Mouse (Mus musculus) left cerebral cortex, postnatal 4 days (tissue): ENCODE measurements around the gene Sept8. TPM values are rescaled to one million over a fixed set of nuclear protein-coding genes. Genes with fewer than 3 reads are reported as not detected.

Experiments used
- DNase-seq: peaks from one replicate; pipeline ENCODE4 v3.0.0-alpha.2; 2022
- intact Hi-C: fragments of 180-260 bp; cut with DNase I; formaldehyde crosslinking; loops from one replicate; pipeline ENCODE4 v1.15.1; 2025
- total RNA-seq, 2 experiments: library from RNA; stranded (reverse); gene quantifications; 2 replicates each; pipeline ENCODE4 v1.2.3; 2021

Sept8 gene
- total RNA-seq, 2 experiments from 2014 or later: 53.7 to 54.5 TPM

- intact Hi-C loops: no loop called here
These were observed 25.7 kb upstream of the Sept8 start for GRCm38 (mm10) chr11:53493243-53493955.

GRCm38 (mm10) chr11:53495417-53495816 is 23.6 kb upstream of the Sept8 start:
- intact Hi-C loops: no loop called here
- no peak for DNase-seq

More at GRCm38 (mm10) chr11:53493243-53493955, 25.7 kb upstream of the Sept8 start:
- no peak for DNase-seq

GRCm38 (mm10) chr11:53496946-53497345 is 22.1 kb upstream of the Sept8 start:
- intact Hi-C loops: no loop called here
- no peak for DNase-seq

- intact Hi-C loops: no loop called here
- DNase-seq: no peak
These were observed 18.5 kb upstream of the Sept8 start for GRCm38 (mm10) chr11:53500569-53500968.

- intact Hi-C loops: no loop called here
- no peak for DNase-seq
These were observed 16.9 kb upstream of the Sept8 start for GRCm38 (mm10) chr11:53502039-53502765.

- no peak for DNase-seq
- intact Hi-C loops: no loop called here
These were observed 15.3 kb upstream of the Sept8 start for GRCm38 (mm10) chr11:53503738-53504137.

- intact Hi-C loops: no loop called here
These were observed 14.7 kb upstream of the Sept8 start for GRCm38 (mm10) chr11:53504376-53504775.

GRCm38 (mm10) chr11:53505026-53505663 is 13.9 kb upstream of the Sept8 start:
- DNase-seq: peak; percentile 90

More at GRCm38 (mm10) chr11:53504376-53504775, 14.7 kb upstream of the Sept8 start:
- no peak for DNase-seq

GRCm38 (mm10) chr11:53507098-53507805 is 11.8 kb upstream of the Sept8 start:
- no peak for DNase-seq
- intact Hi-C loops: no loop called here

More at GRCm38 (mm10) chr11:53505026-53505663, 13.9 kb upstream of the Sept8 start:
- intact Hi-C loops: no loop called here

- intact Hi-C loops: no loop called here
- DNase-seq: no peak
These were observed 10.9 kb upstream of the Sept8 start for GRCm38 (mm10) chr11:53508152-53508551.

- DNase-seq: no peak
These were observed 10.5 kb upstream of the Sept8 start for GRCm38 (mm10) chr11:53508591-53508990.

GRCm38 (mm10) chr11:53510351-53510750 is 8.7 kb upstream of the Sept8 start:
- DNase-seq: no peak
- intact Hi-C loops: no loop called here

More at GRCm38 (mm10) chr11:53508591-53508990, 10.5 kb upstream of the Sept8 start:
- intact Hi-C loops: no loop called here

GRCm38 (mm10) chr11:53516775-53517627 is 2.1 kb upstream of the Sept8 start:
- no peak for DNase-seq
- intact Hi-C loops: no loop called here

- no peak for DNase-seq
- intact Hi-C loops: no loop called here
These were observed 298 bp upstream of the Sept8 start for GRCm38 (mm10) chr11:53518759-53519158.

GRCm38 (mm10) chr11:53520122-53520978 is 1.3 kb downstream of the Sept8 start:
- peak; percentile 52 for DNase-seq
- intact Hi-C loops: no loop called here

GRCm38 (mm10) chr11:53521120-53521820 is 2.2 kb downstream of the Sept8 start:
- no peak for DNase-seq
- intact Hi-C loops: no loop called here

GRCm38 (mm10) chr11:53521821-53522131 is 2.7 kb downstream of the Sept8 start:
- intact Hi-C loops: no loop called here
- DNase-seq: no peak

- intact Hi-C loops: no loop called here
- DNase-seq: no peak
These were observed 3.3 kb downstream of the Sept8 start for GRCm38 (mm10) chr11:53522362-53522761.

- DNase-seq: peak; percentile 58
These were observed 3.9 kb downstream of the Sept8 start for GRCm38 (mm10) chr11:53522930-53523329.

More at GRCm38 (mm10) chr11:53522930-53523329, 3.9 kb downstream of the Sept8 start:
- intact Hi-C loops: no loop called here
